Mouse (Mus musculus) inflammation-experienced regulatory T-cells, adult 16 weeks (primary cell): ENCODE measurements around the gene Exd2. TPM values are rescaled to one million over a fixed set of nuclear protein-coding genes. Genes with fewer than 3 reads are reported as not detected.

Experiments
- polyA plus RNA-seq: library from polyadenylated mRNA; unstranded; fragments of 100-300 nt; shearing (Covaris generic); gene quantifications from one replicate; pipeline ENCODE4 v1.2.1, GENCODE M21; 2017

Gene Exd2
- 48.4 TPM for polyA plus RNA-seq

DNA sequence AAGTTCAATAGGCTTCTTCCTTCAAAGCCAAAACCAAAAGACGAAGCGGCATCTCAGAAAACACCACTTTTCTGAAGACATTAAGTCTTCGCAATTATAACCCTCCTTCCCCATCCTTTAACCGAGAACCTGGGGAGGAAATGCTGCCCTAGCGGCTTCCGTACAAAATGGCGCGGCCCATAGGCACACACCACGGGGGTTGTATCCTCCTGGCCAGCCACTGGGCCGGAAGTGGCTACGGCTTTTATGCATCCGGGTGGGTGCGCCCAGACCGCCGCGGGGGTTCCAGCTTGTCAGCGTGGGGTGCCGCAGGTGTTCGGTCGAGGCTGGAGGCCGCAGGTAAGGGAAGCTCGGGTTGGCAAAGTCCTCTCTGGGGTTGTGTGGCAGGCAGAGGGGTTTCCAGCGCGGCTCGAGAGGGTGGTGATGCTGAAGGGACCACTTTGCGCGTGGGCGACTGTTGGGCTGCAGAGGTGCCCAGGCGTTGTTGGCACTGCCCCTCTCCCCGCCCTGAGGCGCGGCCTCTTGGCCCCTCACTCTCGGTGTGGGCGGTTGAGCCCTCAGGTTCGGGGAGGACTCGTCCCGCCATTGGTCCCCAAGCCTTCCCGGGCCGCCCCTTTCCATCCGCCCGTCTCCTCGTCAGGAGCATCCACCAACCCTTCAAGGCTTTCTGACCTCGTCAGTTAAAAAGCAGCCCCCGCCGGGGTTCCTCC lies at the start of gene Exd2:
TSS of gene Exd2 (plus strand) at position 154 of the 710 bp plus-strand sequence.

DNA sequence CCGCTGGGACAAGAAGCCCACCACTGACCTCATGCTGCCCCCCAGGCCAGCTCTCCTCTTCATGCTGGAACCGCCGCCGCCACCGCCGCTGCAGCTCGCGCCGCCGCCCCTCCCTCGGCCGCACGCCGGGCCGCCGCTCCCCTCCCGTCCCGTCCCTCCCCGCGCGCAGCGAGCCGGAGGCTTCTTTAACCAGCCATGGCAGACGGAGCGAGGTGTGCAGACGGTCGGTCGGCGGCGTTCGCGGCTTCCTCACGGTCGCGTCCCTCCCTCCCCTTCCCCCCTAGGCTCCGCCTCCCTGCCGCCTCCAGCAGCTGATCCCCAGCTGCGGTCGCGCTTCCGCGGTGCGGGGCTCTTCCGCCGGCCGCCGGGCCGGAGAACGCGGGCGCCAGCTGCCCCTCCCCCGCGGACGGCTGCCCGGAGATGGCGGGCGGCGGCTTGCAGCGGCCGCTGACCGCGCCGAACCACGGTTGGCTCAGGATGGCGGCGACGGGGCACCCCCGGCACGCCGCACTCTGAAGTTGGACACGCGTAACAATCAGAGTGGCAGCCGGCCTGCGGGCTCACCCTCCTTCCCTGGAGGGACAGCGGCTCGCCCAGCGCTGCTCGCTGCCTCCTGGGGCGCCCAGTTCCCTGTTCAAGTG lies 26.4 kb upstream of the Exd2 start, which contains the start of gene Dcaf5:
TSS of gene Dcaf5 (minus strand) at position 266 of the 641 bp plus-strand sequence.

DNA sequence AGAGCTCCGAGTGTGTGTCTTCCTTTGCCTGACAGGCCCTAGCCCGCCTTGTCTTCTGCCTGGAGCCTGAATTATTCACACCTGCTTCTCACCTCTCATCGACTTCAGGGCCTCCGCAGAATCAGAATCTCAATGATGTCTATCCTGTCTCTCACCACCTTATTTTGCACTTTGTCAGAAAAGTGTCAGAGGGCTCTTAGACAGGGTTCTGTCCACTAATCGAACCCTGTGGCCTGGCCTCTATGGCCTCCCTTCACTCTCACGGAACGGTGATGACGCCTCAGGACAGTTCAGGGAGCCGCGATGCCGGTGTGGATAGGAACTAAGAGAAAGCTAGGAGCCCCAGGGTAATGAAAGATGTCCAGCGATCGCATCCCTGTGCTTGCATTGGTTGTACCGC lies 55.1 kb downstream of the Exd2 start, which contains the start of gene Galnt16:
TSS of gene Galnt16 (plus strand) at position 301 of the 400 bp plus-strand sequence.

Other genes starting within 250 kb of the Exd2 start
- gene Actn1, start 202.7 kb upstream of the Exd2 start, polyA plus RNA-seq: 20.5 TPM
- 18.6 TPM for gene Dcaf5, start 26.5 kb upstream of the Exd2 start, polyA plus RNA-seq
- gene Galnt16, start 55.2 kb downstream of the Exd2 start, polyA plus RNA-seq: not detected
- 38.7 TPM for gene Slc39a9, start 180.8 kb downstream of the Exd2 start, polyA plus RNA-seq
- gene Erh, start 181.2 kb downstream of the Exd2 start, polyA plus RNA-seq: 75.8 TPM
- gene Plekhd1, start 229.5 kb downstream of the Exd2 start, polyA plus RNA-seq: 0.24 TPM